Mouse (Mus musculus): ENCODE measurements around the gene Hcfc1r1.

Hcfc1r1 gene

DNA sequence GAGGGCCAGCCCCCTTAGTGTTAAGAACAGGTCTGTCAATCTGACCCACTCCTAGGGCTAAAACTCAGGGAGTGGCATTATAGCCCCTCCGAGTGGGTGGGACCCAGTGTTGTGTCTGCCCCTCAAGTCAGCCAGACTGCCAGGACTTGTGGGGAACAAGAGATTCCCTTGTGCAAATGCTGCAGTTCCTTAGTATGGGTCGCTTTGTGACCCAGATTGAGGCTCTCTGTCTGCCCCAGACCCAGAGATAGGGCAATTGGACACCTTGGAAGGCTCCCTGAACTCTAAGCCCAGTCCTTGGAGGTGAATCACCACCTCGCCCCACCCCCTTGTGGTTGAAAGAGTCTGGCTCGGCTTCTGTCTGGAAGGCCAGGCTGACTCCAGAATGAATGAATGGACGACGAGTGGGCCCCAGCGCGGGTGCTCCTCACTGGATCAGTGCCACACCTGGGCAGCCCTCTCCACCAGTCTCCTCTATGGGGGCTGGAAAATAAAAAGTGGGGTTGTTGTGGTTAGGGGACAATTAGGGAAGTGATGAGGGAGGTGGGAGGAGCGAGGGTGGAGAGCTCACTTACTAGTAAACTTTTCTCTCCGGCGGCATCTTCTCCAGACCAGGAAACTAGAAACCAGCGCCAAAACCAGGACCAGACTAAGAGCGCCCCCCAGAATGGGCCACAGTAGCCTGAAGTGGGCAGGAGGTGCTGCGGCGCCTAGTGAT lies 2.3 kb downstream of the Hcfc1r1 start:
- peak; percentile 70 for DNase-seq

DNA sequence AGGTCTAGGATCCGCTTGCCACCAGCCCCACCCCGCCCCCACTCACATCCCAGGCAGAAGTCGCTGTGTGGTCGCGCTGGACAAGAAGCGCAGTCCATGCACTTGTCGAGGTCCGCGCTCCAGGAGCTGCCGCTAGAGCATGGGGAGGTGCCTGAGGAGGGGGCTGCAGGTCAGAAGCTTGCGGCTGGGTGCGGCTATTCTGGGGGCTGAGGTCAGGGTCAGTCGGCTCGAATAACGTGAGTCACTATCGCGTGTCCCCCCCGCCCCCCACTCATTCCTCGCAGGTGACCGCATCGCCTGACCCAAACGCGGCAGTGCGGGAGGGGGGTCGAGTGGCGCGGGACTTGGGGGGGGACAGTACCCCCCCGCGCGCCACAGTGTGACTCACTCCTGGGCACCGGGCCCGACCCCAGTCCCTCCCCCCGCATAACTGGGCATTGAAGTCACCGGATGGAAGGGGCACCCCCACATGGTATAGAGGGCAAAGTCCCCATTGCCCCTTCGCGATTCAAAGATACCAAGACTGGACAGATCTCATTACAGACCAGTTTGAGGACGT lies 3.2 kb downstream of the Hcfc1r1 start:
- DNase-seq, result peak; percentile 62

DNA sequence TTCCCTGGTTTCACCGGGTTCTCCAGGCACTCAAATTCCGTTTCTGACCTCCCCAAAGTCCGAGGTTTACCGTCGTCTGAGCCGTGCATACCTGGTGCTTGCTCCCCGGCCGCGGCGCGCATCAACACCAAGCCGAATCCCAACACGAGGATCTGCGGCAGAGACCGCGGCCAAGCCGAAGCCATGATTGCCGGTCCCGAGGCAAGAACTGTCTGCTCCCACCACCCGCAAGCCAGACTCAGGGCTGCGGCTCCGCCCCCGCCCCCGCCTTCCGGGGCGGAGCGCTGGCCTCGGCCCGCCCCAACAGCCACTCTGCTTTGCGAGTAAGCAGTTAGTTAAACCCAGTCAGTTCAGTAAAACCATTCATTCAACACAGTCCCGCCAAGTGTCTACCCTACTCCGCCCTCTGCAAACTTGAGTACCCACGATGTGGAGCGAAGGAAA lies 3.9 kb downstream of the Hcfc1r1 start, which contains the start of gene Tnfrsf12a:
TSS of gene Tnfrsf12a (minus strand) at position 233 of the 444 bp plus-strand sequence.
- DNase-seq, result peak; percentile 94

DNA sequence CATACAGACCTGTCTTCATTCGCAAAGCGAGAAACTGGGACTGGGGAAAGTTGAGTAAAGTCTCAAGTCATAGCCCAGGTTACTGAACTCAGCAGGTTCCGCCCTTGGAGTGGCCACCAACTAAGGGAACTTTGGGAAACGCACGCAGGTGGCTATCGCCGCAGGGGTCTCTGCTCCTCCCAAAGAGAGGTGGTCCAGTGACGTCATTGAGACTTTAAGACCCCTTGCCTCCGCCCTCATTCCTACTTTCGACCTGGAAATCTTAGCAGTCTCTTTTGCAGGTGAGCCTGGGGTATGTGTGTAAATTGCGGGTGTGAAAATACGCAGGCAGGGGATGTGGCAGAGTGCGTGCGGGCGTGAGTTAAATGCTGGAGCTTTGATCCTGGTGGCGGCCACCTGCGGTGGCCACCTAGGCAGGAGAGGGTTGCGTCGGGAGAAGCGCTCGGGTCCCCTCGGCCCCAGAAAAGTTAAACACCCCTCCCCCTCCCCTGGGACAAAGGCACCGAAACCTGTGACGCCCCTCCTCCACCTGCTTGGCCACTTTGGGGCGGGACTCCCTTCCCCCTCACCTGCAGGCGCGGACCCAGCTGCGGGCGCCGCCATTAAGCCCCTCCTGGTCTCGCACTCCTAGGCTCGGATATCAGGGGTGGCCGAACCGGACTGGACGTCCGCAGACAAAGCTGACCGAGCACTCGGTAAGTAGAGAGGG lies 5.9 kb downstream of the Hcfc1r1 start, which contains the start of gene Cldn6:
TSS of gene Cldn6 (plus strand) at position 123 of the 709 bp plus-strand sequence.
- no peak for DNase-seq

DNA sequence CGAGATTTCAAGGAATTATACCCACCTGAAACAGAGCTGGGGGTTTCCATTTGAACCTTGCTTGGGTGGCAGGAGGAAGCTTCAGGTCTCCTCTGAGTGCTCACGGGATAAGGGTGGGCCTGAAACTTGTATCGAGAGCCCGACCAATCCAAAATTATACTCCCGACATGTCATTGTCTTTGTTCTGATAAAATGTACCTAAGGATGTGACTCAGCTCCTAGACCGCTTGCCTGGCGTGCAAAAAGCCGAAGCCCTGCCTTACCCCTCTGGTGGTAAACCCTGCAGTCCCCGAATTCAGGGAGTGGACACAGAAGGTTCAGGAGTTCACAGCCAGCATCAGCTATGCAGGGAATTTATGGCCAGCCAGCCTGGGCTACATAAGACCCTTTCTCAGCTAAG lies 6.9 kb downstream of the Hcfc1r1 start:
- DNase-seq, result no peak

DNA sequence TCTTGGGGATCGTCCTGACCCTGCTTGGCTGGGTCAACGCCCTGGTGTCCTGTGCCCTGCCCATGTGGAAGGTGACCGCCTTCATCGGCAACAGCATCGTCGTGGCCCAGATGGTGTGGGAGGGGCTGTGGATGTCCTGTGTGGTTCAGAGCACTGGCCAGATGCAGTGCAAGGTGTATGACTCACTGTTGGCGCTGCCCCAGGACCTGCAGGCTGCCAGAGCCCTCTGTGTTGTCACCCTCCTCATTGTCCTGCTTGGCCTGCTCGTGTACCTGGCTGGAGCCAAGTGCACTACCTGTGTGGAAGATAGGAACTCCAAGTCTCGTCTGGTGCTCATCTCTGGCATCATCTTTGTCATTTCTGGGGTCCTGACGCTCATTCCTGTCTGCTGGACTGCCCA lies 7.7 kb downstream of the Hcfc1r1 start:
- peak; percentile 20 for DNase-seq

DNA sequence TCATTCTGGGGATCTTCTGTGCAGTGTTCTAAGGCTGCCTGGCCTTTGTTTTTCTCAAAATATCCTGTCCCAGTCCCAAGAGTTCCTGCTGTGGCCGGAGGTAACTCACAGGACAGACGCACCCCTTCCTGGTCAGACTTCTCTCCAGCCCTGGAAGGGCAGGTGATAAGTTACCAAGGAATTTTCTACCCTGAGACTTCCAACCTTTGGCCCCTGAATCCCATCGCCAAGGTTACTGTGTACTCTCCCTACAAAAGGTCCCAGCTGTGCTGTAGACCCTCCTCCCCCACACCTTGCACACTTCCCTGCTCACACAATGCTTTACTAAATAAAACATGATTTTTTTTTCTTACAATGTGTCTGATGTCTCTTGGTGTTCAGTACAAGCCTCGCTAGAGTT lies 8.7 kb downstream of the Hcfc1r1 start:
- DNase-seq, result no peak

DNA sequence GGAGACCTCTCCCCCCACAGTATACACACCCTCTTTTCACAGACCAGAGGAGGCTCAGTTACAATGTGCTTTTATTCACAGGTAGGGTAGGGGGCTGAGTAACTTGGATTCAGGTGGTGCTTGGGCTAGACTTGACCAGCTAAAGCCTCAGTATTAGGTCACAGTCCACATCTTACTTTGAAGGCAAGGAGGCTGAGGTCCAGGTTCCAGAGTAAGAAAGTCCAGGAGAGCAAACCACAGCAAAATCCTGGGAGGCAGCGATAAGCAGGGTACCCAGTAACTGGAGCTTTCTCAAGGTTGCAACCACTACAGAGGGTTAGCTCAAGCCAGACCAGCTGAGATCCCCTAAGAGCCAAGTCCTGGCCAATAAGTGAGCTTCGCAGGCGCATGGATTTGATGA lies 9.1 kb downstream of the Hcfc1r1 start:
- no peak for DNase-seq

DNA sequence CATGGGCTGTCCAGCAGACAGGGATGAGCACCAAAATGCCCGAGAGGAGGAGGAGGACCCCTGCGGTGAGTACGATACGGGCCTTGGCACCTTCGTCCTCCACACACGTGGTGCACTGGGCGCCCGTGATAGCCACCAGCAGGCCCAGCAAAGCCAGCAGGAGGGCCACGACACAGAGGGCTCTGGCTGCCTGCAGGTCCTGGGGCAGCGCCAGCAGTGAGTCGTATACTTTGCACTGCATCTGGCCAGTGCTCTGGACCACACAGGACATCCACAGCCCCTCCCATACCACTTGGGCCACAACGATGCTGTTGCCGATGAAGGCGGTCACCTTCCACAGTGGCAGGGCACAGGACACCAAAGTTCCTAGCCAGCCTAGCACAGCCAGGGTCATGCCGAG lies 9.8 kb downstream of the Hcfc1r1 start:
- DNase-seq, result no peak

DNA sequence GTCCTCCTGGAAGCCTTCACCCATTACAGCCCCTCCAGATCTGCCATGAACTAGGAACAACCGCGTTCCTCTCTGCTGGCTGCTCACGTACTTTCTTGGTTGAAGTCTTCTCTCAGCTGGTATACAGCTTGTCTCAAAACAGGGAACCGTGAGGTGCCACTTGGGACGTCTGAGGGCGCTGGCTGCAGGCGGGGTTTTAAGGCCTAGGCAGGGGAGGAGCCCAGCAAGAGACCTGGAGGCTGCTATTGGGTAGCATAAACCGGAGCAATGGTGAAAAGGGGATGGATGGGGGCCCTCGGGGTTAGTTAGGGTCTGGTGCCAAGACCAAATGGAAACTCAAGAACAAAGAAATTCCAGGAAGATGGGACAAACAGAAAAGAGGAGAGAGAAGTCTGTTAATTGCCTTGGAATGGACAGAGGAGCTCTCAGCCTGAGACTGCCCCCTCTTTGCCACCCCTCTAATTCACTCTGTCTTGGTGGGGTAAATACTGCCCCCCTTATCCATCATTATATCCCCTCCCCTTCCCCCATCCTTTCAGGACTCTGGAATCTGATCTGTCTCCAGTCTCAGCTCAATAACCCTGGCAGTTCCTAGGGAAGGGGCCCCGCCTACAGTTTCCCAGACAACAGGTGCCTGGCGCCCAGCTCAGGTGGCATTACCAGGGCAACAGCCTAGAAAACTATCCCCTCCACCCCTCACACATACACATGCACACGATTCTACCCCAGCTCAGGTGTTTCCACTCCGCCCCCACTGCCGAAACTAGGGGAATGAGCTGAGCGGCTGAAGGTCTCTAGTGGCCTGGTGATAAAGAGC lies 10.7 kb downstream of the Hcfc1r1 start, which contains the start of gene Cldn9:
TSS of gene Cldn9 (minus strand) at position 171 of the 817 bp plus-strand sequence.
- DNase-seq, result no peak

DNA sequence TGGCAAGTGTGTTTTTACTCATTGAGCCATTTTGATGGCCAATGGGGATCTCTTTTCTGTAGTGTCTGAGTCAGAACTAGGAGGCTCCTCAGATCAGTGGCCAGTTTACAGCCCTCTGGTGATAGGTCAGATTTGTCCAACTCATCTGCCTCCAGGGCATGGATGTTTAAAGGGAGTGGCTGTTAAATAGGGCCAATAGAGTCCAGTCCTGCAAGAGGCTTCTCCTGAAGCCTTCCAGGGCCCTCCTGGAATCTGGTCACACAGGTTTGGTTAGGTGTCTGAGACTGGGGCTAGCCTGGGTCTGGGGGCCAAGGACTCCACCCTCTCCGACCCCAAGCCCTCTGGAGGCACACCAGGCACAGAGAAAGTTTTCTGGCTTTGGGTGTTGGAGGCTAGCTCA lies 21.1 kb downstream of the Hcfc1r1 start:
- no peak for DNase-seq

DNA sequence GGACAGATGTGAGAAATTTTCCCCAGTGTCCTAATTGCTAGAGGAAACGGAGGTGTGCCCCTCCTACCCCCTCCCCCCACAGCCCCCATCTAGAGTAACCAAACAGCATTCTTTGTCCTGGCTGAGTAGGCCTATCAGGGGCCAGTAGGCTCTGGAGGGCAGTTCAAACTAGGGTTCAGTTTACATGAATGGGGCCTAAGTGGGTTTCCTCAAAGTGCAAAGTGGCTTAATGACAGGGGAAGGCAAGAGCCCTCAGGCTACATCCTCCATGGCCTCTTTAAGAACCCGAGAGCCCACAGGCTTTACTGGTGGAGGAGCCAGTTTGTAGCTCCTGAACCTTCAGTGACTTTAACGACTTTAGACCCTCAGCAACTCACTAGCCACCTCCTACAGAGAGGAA lies 22.4 kb downstream of the Hcfc1r1 start:
- no peak for DNase-seq

DNA sequence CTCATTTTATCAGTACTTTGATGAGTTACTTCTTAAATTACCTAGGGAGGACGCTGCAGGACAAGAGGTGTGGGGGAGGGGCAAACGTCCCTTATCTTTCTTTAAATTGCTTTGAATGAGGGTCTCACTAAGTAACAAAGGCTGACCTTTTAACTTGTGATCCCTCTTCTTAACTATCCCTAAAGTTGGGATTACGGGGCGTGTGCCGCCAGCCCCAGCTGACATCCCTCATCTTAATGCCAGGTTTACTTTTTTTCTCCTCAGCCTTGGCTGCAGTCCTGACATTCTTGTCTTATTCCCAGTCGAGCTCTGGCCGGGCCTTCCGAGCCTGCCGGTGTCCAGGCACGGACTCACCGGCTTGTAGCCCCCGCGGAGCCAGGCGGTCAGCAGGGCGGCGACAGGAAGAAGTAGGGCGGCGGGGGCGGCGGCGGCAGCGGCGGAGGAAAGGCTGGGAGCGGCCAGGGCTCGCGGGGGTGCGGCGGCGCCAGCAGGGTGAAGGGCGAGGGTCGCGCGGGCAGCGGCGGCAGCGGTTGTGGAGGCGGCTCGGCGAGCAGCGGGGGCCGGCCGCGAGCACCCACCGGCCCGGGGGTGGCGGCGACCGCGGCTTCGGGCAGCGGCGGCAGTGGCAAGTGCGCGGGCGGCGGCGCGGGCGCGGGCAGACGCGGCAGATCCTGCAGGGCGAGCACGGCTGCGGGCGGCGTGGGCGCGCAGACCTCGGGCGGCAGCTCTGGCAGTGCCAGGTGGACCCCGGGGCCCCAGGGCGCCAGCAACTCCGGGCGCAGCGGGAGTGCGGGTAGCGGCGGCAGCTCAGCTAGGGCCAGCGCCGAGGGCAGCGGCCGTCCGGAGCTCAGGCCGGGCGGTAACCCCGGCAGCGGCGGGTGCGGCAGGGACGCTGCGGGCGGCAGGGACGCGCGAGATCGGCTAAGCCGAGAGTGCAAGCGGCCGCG lies 26.0 kb downstream of the Hcfc1r1 start:
- peak; percentile 57 for DNase-seq

DNA sequence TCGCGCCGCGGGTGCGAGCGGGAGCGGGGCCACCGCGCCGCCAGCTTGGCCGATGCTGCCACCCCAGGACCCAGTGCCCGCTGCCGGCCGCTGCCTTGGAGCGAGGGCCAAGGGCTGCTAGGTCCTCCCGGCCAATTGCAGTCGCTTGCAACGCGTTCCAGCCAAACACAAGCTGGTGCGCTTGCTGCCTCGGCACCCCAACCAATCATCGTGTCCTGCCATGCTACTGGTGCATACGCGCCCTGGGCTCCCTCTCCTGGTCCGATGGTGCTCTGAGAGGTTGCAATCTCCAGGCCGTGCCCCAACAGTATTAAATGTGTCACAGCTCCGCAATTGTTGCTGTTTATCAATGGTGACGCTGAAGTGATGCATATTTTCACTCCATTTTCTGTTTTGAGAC lies 26.7 kb downstream of the Hcfc1r1 start:
- DNase-seq, result peak; percentile 97

DNA sequence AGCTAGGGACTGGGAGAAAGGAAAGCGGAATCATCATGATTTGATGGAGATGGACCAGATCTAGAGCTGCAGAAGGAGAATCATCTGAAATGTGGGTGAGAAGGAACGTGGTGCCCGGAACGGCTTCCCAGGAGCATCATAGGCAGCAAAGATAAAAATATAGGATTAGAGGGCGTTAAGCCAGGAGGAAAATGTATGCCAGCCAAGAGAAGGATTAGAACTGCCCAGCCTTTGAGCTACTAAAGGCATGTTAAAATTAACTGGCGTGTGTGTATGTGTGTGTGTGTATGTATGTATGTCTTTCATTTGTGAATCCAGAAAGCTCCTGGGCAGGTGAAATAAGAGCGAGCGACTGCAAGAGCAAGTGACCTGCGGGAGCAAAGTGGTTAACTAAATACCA lies 29.9 kb downstream of the Hcfc1r1 start:
- DNase-seq, result no peak

DNA sequence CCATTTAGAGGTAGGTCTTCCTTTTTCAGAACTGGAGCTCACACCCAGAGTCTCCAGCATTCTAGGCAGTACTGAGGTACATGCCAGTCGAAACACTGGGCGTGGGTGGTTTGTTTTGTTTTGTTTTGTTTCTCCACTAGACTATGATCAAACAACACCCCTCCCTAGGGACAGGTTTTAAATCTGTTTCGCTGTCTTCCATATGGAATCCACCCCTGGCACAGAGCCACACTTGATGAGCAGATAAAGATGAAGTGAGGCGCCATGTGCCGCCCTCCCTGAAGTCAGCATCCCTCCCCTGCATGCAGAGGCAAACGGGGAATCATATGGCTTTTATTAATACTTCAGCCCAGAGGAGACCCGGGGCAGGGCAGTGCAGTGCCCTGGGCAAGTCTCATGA lies 31.3 kb downstream of the Hcfc1r1 start:
- no peak for DNase-seq

DNA sequence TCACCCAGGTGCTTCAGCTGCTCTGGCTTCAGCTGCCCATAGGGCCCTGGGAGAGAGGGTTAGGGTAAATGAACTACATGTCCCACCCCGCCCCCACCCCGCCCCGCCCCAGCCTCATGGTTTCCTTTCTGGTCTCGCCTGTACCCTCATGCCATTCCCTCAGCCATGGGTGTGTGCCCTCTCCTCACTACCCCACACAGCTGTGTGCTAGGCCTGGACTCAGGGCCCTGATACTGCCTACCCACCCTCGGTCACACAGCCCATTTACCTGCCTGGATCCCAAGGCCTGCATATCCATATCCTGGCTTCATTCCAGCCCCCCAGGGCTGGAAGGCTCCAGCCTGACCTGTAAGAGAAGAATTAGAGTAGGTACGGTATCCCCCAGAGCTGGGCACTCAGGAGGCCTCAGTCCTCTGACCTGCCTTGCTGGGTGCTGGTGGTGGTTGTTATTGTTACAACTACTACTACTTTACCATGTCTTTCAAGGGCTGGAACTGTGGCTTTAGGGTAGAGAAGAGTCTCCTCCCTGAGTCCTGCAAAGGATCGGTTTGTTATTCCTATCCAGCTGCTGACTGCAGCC lies 32.2 kb downstream of the Hcfc1r1 start:
- no peak for DNase-seq

DNA sequence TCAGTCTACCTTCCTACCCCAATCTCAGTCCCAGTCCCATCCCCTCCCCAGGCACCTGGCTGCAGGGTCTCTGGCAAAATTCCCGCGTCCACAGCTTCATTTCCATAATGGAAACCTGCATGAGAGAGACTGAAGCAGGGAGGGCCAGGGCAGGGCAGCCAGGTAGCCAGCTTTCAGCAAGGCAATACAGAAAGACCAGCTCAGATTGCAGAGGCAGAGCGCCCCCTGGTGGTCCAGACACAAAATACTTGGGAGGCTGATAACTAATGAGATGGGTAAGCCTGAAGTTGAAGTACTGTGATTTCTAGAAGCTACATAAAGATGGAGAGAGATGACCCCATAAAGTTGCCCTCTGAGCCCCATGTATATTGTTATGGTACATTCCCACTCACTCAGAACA lies 32.8 kb downstream of the Hcfc1r1 start:
- DNase-seq, result peak; percentile 81

DNA sequence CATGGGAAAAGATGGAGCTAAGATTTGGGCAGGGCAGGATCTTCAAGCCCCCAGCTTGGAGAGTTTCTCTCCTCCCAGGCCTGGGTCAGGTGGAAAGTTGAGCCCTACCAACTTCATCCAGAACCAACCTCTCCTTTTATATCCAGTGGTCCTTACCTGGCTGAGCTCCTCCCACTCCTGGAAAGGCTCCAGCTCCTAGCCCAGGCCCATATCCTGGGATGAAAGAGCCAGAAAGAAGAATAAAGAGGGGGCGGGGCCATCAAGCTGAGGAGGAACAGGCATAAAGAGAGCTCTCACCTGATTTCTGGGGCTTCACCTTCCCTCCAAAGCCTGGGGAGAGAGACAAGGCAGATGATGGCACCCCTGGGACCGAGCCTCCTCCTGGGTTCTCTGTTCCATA lies 43.6 kb downstream of the Hcfc1r1 start:
- no peak for DNase-seq

DNA sequence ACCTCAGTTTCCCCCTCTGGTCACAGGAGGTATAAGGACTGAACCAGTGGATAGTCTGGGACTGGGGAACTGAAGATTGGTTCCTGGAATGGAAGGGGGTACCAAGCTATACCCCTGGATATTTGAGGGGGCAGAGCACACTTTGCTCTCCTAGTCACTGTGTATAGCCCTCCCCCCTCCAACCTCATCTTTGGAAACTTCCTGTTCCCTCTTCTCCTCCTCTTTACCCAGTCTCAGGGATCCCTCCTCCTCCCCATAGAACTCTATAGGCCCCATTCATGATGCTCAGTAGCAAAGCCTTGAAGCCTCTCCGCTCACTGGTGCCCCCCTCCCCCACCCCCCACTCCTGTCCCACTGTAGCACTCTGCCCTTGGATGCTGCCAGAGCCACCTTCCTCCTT lies 46.1 kb downstream of the Hcfc1r1 start:
- DNase-seq, result no peak

DNA sequence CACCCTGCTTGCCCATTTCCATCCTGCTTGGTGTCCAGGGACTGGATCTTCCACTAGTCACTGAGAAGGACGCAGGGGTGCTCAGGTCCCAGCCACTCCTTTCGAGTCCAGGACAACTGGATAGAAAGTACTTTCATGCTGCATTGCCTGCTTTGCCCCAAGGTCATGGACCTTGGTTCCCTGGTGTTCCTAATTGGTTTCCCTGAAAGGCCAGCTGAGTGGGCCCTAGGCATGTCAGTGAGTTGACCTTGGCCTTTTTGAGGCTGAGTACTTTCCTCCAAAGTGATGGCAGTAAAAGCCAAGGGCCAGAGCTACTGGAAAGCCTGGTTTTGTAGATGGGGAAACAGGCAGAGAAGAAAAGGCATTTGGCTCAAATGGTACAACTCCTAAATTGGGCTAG lies 48.5 kb downstream of the Hcfc1r1 start:
- no peak for DNase-seq
